Mouse (Mus musculus) E14TG2a.4 (cell line): ENCODE data around the gene Sigmar1.

Source experiments
- CTCF ChIP-seq: conservative IDR thresholded peaks from 2 replicates; pipeline ENCODE4 v1.5.1; 2014; ENCODE audit warnings: low read length
- NANOG ChIP-seq: IDR thresholded peaks from 2 replicates; pipeline ENCODE4 v1.6.1; 2014; ENCODE audit warnings: borderline replicate concordance, low read length, mixed read lengths
- POU5F1 ChIP-seq: IDR thresholded peaks from 2 replicates; pipeline ENCODE4 v1.6.1; 2014; ENCODE audit warnings: low read length, borderline replicate concordance

GRCm38 (mm10) chr4:41760911-41761310 is 5.0 kb upstream of the Sigmar1 start:
- TF ChIP-seq CTCF, result no peak
- TF ChIP-seq NANOG, result no peak
- no peak for TF ChIP-seq POU5F1
